Mouse (Mus musculus) B cell, adult 2 months (primary cell): ENCODE data around the gene Snrpd3.
A peak's percentile ranks its signal among the peaks of the same experiment; 100 is the strongest.
"Not testable (repeated sequence)": the region's sequence is repeated elsewhere in the genome, so short reads cannot be mapped to it uniquely, and the experiment has no call there.

ENCODE experiments used
- DNase-seq, 2 experiments: peaks; one replicate each; pipeline ENCODE4 v3.0.0; 2022

The Snrpd3 gene

GRCm38 (mm10) chr10:75503692-75504091 lies 13.7 kb upstream of the Snrpd3 start:
- DNase-seq = no peak

GRCm38 (mm10) chr10:75504234-75505129 lies 12.9 kb upstream of the Snrpd3 start:
- DNase-seq = no peak

- no peak for DNase-seq
Measured at GRCm38 (mm10) chr10:75505130-75505495, 12.2 kb upstream of the Snrpd3 start.

DNA sequence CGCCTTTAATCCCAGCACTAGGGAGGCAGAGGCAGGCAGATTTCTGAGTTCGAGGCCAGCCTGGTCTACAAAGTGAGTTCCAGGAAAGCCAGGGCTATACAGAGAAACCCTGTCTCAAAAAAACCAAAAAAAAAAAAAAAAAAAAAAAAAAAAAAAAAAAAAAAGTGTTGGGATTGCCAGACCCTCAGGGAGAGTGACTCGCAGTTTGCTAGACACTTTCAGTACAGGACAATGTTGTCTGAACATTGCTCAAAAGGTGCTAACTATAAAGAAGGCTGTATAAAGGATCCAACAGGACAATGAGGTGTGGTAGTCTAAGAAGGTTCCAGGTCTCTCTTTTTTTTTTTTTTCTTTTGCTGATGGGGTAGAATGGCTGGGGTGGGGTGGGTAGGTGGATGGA lies 11.4 kb upstream of the Snrpd3 start:
- not testable (repeated sequence) for DNase-seq

DNA sequence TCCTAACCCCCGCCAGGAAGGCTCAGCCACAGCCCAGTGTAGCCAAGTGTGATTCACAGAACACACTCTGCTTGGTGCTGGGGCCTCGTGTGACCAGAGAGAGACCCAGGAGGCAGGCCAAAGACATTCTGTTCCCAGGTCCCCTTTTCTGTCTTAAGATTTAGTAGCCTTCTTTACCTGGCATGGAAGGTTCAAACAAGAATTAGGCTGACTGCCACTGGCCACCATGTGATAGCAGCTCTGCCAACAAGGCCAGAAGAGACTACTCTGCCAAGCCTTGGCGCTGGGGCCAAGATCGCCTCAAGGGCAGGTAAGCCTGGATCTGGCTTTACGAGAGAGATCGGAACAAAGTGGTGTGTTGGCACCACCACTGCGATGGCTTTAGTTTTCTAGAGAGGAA lies 6.9 kb upstream of the Snrpd3 start:
- DNase-seq = no peak

GRCm38 (mm10) chr10:75511060-75511459 lies 6.3 kb upstream of the Snrpd3 start:
- no peak for DNase-seq

DNA sequence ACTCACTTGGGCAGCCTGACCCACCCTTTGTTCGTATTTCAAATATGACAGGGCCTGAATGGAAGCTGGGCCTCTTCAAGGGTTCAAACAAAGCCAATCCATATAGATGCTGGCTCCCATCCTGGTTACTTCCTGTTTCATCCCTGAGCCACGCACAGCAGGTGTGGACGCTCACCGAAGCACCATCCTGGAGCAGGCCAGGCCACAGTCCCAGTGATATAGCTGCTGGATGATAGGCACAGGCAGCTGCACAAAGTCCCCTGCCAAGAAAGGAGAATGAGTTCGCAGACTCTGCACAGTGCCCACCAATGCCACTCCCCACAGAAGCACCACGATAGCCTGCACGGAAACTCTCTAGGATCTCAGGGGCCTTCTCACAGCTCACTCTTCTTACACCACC lies 5.5 kb upstream of the Snrpd3 start:
- no peak for DNase-seq

GRCm38 (mm10) chr10:75512796-75513195 lies 4.6 kb upstream of the Snrpd3 start:
- no peak for DNase-seq

DNA sequence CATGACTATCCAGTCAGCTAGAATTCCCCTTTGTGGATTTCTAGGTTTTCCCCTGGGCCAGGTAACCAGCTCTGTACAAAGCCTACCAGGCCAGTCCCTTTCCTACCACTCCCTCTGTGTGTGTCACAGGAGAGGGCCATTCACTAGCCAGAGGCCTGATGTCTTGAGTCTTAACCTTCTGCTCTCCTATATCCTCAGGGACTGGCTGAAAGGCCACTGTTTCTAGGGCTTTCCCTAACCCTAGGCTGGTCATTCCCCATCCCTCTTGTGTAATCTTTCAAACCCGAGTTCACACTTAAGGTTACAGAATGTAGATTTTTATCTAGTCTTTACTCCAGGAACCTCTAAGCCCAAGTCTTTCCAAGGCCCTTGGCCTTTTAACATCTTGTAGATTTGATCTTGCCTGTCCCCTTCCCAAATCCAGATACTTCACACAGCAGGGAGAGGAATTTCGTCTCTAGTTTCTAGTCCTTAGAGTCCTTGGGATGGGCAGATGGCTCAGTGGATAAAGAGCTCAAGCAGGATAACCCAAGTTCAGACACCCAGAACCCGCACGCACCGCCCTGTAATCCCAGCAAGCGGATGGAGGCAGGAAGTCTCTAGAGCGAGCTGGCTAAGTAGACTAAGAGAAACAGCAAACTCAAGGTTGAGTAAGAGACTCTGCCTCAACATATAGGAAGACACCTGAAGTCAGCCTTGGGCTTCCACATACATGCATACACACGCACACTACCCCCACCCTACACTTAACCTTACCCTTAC lies 3.9 kb upstream of the Snrpd3 start:
- DNase-seq = no peak

DNA sequence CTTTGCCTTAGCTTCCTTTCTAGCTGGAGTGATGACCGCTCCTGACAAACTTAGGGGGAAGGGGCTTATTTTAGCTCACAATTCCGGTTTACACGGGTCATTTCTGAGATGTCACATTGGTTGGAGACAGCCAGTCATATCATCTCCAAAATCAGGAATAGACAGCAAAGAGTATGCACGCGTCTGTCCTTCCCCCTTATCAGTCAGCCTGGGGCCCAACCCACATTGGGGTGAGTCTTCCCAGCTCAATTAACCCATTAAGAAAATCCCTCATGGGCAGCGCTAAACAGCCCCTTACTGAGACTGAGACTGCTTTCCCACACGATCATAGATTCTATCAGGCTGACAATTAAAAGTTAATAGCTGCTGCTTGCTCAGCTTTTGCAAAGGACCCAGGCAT lies 3.0 kb upstream of the Snrpd3 start:
- DNase-seq = no peak

- DNase-seq = no peak
Measured at GRCm38 (mm10) chr10:75515216-75516037, 1.9 kb upstream of the Snrpd3 start.

DNA sequence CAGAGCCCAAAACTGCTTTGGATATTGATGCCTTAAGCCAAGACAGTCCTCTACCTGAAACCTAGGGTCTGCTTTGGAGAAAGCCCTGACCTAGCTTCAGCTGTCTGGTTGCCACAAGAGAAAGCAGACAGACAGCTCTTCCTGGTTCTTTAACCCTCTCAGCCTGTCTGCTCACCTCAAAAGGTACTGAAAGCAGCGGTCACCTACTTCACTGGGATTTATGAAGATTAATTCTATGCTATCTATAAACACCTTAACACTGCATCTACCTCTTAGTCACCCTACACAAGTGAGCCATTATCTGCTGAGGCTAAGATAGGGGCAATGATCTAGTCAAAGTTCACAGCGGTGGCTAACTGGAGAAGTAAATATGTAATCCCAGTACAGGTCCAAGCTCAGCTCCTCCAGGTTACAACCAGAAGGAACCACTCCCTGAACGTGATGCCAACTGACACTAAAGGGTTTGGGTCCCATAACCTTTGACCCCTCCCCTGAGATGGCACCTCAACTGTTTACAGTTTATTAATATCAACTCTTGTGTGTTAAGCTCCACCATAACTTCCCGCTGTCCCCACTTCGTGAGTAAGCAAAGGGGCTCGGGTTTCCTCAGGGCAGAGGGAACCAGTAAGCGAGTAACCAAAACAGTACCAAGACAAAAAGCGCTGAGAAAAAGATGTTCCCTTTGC lies 1.2 kb upstream of the Snrpd3 start:
- no peak for DNase-seq

DNA sequence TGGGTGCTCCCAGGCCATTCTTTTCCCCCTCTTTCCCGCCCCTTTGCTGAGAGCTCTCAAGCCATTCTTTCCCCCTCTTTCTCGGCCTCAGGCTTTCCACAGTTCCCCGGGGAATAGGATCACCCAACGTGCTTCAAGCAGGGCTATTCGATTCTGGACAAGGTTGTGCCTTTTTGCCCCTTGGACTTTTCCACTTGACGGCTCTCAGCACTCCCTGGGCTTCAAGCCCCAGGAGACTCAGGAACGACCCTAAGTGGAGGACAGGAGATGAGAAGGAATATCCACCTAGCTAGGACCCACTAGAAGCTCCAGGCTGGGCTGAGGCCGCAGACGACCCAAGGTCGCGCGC lies 653 bp upstream of the Snrpd3 start:
- peak in 1 of 2 experiments; percentile 12 for DNase-seq

DNA sequence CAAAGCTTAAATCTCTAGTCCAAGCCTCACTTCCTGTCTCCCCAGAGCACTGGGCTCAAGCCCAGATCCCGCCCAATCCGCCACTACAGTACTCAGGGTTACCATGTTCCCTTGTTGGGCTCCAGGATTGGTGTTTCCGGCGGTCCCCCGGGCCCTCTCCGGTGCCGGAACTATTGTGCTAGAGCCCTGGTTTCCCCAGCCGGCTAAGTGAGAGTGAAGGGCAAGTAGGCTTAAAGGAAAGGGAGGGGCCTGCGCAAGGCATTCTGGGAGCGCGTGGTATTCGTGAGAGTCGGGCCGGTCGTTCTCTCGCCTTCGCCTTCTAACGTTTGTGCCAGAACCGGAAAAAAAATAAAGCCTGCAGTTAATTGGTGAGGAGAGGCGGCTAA lies 400 bp downstream of the Snrpd3 start, which contains the start of gene Gucd1:
TSS of gene Gucd1 (minus strand) at position 215 of the 386 bp plus-strand sequence.
- DNase-seq = peak; percentile 98 to 99

- DNase-seq = no peak
Measured at GRCm38 (mm10) chr10:75520581-75520980, 3.2 kb downstream of the Snrpd3 start.

DNA sequence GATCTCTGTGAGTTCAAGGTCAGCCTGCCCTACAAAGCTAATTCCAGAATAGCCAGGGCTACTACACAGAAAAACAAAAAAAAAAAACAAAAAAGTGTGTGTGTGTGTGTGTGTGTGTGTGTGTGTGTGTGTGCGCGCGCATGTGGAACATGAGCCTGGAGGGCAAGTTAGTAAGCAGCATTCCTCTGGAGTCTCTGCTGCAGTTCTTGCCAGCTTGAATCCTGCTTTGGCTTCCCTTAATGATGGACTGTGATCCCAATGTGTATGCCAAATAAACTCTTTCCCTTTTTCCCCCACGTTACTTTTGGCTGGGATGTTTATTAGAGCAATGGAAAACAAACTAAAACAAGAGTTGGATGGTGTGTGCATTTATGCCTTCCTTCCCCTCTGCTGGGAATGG lies 4.3 kb downstream of the Snrpd3 start:
- no peak for DNase-seq

DNA sequence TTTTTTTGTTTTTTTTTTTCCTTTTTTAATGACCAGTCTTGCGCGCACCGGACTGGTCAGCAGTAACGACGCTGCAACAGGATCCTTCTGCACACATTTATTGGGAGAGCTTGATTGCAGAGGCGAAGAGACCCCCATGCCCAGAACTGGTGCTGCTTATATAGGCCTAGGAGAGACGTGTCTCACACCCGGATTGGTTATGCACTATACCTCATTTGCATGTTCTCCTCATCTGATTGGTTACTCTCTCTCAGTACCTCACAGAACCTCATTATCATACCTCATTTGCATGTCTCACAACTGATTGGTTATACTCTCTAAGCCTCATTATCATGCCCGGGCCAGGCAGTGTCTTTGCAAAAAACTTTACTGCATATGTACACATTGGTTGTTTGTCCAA lies 8.1 kb downstream of the Snrpd3 start:
- DNase-seq = not testable (repeated sequence)

DNA sequence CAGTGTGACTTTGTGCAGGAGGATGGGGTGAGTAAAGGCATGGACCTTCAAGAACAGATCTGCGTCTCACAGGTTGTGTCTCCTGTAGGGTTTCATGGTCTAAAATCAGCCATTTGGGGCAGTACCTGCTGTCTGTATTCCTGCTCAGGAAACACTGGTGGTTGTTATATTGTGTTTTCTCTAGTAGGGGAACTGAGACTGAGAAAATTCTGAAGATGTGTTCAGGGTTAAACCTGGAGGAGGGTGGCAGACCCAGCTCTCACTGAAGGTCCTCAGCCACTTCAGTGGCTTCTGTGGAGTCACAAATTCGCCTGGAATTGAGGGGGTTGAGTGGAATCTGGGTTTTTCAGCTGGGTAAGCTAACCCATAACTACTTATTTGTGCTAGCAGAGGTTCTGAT lies 13.0 kb downstream of the Snrpd3 start:
- DNase-seq = no peak

DNA sequence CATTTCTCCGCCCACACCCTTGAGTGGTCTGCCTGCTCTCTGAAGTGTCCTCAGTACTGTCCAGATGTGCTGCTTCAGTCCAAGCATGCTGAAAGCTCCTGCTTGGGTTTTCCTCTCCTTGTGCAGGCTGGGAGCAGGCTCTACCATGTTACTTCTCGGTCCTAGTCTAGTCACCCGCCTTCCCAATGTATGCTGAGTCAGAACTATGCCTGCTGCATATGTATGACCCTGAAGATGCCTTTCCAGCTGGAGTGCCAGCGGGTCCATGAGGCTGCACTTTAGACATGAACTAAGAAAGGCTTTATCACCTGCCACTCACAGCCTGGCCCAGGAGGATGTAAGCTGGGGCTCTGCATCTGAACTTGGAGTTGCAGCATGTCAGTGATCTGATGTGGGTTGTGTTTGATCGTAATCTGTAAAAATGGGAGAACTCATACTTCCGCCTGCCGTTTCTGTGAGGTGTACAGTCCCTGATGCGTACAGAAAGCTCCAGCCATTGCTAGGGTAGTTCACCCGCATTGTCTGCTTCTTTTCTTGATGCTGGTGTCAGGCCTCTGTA lies 14.3 kb downstream of the Snrpd3 start:
- no peak for DNase-seq

DNA sequence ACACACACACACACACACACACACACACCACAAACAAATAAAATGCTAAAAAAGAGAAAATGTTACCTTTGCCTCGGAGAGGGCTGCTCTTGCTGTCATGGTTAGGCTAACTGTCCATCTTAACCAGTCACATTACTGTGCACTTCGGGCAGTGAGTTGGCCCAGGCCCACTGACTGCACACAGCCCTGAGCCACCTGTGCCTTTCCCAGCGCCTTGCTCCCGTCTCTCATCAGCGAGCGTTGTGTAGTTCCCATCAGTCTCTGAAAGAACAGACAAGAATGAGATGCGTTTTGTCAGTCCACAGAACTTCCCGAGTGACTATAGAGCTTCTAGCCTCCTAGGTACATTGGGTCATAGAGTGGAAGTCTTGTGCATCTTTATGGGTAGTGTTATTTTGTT lies 16.9 kb downstream of the Snrpd3 start:
- DNase-seq = no peak

- DNase-seq = no peak
Measured at GRCm38 (mm10) chr10:75534934-75535333, 17.6 kb downstream of the Snrpd3 start.

GRCm38 (mm10) chr10:75535423-75535822 lies 18.1 kb downstream of the Snrpd3 start:
- DNase-seq = no peak
